Mouse (Mus musculus): ENCODE data around the gene Cog8. TPM values are rescaled to one million over a fixed set of nuclear protein-coding genes. Genes with fewer than 3 reads are reported as not detected.

Cog8 gene
- total RNA-seq, 2 experiments from 2014 or later, result 32.4 to 37.4 TPM

Small RNAs within 50 kb of the gene (microRNA-seq; reads per million reads assigned to microRNA genes)
- 3.7 reads per million, percentile 10 among the genes with 10 or more reads in this experiment for gene Mir7075

Other genes with a start within 250 kb of the Cog8 start
- gene Has3, start 186.4 kb downstream of the Cog8 start, total RNA-seq (2021), result 1 to 10 TPM; 1.1 to 1.3 TPM
- 10 to 100 TPM; 45.1 to 47.0 TPM for gene Utp4, start 163.1 kb downstream of the Cog8 start, total RNA-seq (2021)
- 10 to 100 TPM; 37.2 to 39.0 TPM for gene Sntb2, start 120.9 kb downstream of the Cog8 start, total RNA-seq (2021)
- gene Vps4a, start 25.5 kb downstream of the Cog8 start, total RNA-seq (2021), result 10 to 100 TPM; 69.6 to 72.7 TPM
- 10 to 100 TPM; 33.5 to 38.3 TPM for gene Pdf, start 8.1 kb downstream of the Cog8 start, total RNA-seq (2021)
- 10 to 100 TPM; 57.7 to 60.0 TPM for gene Nip7, start 188 bp upstream of the Cog8 start, total RNA-seq (2021)
- gene Tmed6, start 9.0 kb upstream of the Cog8 start, total RNA-seq (2021), result 1 to 10 TPM in 1 of 2 experiments, not detected in 1; 8.2 TPM
- 10 to 100 TPM; 35.7 to 38.4 TPM for gene Terf2, start 39.9 kb upstream of the Cog8 start, total RNA-seq (2021)
- gene Cyb5b, start 94.0 kb upstream of the Cog8 start, total RNA-seq (2021), result 100 to 1,000 TPM; 297 to 305 TPM
- gene Nfat5, start 236.8 kb upstream of the Cog8 start, total RNA-seq (2021), result 100 to 1,000 TPM; 154 to 167 TPM

Measured in adrenal gland, postnatal 4 days (tissue).